Mouse (Mus musculus): ENCODE data around the gene Pak6. TPM values are rescaled to one million over a fixed set of nuclear protein-coding genes. Genes with fewer than 3 reads are reported as not detected.
A peak's percentile ranks its signal among the peaks of the same experiment; 100 is the strongest.

Gene Pak6
- polyA plus RNA-seq, 1 experiment from 2014 or later = 0.53 TPM

DNA sequence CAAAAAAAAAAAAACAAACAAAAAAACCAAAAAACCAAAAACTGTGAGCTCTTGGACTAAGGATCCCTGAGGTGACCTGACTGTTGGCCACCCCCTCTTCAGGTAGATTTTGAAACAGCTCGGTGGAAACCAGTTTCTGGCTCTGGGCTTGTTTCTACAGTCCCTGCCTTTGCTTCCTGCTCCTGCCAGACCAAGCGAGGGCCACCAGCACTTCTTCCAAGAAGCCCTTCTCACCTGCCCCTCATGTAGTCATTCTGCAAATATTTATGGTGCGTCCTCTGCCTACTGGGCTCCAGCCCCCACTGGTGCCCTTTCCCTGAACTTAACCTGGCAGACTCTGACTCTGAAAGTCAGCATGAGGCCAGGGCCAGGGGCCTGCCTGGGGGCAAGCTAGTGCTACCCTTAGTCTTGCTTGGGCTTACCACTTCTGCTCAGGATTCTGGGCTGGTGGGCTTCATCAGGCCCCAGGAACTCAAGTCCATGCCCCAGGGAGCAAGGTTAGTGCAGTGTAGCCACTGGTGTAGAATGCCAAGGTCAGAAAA, 1.9 kb downstream of the Pak6 start:
- no peak for DNase-seq (ENCODE audit: low spot score)

DNA sequence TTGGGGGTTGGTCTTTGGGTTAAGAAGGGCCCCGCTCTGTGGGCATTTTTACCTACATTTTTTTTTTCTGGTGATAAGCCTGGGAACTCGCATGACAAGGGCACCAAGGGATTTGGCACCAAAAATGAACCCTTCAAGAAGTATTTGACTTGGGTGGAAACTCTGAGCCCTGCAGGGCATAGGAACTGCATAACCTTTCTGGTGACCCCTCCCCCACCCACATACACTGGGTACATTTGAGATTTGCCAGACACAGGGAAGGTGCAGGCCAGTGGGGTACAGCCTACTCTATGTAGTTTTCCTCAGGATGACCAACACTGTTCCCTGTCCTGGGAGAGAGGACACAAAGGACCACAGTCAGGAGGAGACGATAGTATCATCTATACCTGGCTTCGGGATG, 2.5 kb downstream of the Pak6 start:
- no peak for DNase-seq (ENCODE audit: low spot score)

DNA sequence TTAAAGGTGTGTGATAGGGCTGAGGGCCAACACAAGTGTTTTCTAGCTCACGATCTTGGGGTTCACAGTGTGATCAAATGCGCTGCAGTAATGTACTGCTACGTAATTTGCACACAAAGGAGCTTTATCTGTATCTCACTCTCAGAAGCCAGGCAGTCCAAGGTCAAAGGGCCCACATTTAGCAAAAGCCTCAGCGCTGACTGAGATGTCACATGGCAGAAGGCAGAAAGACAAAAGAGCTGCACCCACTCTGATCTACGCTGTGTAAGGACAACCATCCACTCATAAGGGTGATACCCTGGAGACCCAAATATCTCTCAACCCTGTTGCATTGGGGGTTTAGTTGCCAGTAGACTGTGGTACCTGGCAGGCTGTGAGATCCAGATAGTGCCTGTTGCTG, 4.1 kb downstream of the Pak6 start:
- no peak for DNase-seq (ENCODE audit: low spot score)

DNA sequence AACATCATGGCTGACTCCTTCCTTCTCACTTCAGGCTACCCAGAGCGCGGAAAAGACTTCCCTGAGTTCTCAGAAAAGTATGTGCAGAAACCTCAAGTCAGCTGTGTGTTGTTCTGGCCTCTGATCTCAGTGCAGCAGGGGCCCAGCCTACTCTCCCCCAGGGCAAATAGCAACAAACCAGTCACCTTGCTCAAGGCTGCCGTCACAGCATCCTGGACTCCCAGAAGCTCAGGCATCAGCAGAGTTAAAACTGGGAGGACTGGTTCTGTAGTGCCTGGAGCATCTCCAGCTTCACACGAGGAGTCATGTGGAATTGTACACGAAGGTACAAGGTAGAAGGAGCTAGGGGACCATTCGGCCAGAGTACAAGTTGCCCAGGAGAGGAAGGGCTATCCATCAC, 6.1 kb downstream of the Pak6 start:
- peak; percentile 25 for DNase-seq (ENCODE audit: low spot score)

DNA sequence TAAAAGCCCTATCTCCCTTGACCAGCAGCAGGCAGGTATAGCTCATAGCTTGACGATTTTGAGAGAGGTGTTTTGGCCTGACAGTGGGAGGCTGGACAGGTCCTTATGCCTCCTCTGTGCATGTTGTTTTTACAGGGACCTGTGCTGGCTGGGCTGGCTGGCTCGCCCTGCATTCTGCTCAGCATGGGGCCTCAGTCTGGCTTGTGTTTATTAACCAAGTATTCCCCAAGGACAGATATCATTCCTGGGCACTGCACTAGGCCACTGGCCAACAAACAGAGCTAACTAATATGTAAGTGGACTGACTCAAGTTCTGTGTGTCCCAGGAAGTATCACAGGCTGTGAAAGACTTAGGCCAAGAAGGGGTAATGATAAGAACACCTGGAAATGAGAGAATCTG, 6.7 kb downstream of the Pak6 start:
- DNase-seq (ENCODE audit: low spot score) = no peak

DNA sequence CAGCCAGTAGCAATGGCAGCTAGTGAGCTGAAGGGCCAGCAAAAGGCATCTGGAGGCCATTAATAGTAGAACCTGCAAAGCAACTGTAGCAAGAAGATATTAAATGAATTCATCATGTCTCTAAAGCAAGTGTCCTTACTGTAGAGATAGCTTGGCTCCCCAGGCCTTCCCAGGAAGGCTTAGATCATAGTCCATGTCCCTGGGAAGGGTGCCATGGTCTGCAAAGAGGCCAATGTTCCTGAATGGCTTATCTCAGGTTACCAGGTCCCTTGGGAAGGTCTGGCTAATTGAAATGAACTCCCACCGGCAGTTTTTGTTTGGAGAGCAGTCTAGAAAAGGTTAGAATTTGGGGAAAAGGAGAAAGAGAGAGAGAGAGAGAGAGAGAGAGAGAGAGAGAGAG, 8.6 kb downstream of the Pak6 start:
- no peak for DNase-seq (ENCODE audit: low spot score)

DNA sequence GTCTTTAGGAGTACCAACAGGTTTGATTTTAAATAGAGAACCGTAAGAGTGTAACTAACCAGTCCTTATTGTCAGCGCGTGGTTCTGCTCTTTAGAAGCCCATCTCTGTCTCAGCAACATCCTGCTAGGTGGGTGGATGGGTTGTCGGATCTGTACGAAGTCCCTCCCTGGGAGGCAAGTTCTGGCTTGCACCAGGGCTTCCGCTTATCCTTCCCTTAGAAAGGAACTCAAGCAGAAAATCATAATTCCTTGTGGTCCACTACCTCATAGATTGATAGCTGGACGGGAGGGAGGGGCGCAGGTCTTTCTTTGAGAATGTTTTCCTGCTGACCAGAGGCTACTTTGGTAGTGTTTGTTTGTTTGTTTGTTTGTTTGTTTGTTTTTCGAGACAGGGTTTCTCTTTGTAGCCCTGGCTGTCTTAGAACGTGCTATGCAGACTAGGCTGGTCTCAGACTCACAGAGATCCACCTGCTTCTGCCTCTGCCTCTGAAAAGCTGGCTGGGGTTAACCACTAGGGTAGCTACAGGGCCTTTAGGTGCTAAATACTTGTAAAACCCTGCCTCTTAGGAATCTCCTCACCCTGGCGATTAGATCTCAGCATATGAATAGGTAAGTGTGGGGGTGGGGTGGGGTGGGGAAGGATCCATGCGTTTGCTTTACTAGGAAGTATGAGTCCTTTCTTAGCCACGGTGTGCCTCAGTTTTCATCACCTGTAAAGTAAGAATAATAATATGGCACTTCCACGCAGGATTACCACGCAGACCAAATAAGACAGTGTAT, 10.8 kb downstream of the Pak6 start:
- no peak for DNase-seq (ENCODE audit: low spot score)

DNA sequence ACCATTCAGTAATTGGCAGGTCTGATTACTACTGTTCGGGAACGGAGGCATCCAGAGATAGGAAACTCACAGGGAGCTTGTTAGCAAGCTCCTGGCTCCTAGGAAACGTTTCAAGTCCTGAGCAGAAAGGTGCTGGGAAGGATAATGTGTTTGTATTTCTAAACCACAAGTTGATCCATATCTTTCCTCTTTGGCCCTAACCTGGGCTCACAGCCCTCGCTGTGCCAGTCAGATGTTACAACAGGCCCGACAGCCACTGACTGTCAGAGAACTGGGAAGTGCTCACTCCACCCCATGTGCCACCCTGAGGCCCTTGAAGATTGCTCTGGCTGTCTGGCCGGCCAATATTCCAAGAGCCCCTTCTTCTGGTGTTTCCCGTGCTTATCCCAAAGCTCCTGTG, 11.4 kb downstream of the Pak6 start:
- DNase-seq (ENCODE audit: low spot score) = no peak

DNA sequence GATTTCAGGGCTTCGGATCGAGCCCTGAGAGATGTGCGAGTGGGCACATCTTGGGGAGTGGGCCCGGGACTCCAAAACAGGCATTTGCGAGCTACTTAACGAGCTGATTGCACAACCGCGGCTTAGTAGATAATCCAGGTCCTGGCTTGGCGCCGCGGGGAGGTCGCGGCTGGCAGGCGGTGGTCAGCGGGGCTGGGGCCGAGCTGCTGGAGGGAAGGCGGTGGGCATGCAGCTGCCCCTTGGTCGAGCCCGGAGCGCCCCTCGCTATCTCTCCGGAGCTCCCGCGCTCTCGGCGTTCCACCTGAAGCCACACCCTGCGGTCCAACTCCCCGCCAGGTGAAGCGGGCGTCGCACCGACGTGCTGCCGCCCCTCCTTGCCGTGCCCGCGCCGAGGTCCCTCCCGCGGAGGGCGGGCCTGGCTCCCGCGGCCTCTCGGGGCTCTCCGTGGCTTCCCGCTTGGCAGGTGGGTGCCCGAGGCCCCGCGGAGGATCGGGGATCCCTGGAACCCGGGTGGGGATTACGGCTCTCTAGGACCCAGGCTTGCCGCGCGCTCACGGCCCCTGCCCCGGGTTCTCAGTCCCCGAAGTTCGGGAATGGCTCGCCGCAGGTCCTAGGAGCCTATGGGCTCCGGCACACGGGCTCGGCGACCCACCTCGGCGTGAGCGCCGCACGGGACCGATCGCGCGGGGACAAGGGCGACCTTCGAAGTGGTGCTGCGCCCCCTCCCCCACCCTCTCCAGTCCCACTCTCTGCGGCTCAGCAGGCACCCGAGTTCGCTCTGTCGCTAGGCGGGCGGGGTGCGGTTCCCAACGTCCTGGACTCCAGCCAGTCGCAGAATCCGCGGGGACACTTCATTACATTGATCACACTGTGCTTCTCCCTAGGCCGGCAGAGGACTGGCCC, 14.0 kb downstream of the Pak6 start:
- no peak for DNase-seq (ENCODE audit: low spot score)

DNA sequence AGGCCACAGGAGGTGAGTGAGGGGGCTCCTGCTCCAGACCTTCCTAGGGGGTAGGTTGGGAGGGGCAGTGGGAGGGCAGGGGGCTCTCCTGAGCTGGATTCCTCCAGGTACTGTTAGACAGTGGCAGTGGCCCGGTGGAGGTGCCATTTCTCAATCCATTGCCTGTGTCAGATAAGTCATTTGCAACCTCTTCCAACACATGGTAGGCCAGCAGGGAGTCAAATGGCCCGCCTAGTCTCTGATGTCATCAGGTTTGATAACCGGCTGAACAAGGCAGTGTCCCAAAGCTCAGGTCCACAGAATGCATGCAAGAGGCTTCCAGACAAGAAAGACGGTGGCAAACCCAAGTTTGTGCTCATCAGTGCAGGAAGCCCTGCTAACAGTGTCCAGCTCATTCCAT, 14.7 kb downstream of the Pak6 start:
- DNase-seq (ENCODE audit: low spot score) = no peak

DNA sequence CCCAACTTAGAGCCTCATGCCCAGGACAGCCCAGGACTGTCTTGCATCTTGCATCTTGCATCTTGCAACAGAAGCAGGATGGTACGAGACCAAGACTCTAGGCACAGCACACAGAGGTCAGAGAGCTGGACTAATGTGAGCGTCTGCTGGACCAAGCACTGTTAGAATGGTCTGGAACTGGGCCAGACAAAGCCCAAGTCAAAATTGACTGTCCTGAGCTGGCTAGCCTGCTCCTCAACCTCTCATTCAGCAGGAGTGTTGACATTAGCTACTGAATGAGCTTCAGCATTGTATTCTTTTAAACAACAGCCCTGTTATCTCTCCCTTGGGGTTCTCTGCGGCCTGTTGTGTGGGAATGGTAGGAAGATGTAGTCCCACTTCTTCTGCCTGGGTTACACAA, 16.5 kb downstream of the Pak6 start:
- DNase-seq (ENCODE audit: low spot score) = no peak

DNA sequence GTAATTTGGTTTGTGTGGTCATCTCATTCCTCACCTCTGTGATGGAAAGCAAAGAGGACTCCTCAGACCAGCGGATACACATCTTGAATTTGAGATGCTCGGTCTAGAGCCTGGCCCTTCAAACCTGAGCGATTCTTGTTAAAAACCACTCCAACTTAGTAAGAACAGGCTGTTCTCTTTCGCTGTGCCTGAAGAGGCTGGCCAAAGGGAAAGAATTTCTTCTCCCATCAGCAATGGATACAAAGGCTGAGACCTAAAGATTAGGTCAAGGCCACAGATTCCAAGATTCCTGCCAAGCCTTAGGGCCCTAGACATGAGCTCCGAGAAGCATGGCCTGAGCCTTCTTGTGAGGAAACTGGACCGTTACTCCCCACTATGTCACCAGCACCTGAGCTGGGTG, 17.8 kb downstream of the Pak6 start:
- no peak for DNase-seq (ENCODE audit: low spot score)

DNA sequence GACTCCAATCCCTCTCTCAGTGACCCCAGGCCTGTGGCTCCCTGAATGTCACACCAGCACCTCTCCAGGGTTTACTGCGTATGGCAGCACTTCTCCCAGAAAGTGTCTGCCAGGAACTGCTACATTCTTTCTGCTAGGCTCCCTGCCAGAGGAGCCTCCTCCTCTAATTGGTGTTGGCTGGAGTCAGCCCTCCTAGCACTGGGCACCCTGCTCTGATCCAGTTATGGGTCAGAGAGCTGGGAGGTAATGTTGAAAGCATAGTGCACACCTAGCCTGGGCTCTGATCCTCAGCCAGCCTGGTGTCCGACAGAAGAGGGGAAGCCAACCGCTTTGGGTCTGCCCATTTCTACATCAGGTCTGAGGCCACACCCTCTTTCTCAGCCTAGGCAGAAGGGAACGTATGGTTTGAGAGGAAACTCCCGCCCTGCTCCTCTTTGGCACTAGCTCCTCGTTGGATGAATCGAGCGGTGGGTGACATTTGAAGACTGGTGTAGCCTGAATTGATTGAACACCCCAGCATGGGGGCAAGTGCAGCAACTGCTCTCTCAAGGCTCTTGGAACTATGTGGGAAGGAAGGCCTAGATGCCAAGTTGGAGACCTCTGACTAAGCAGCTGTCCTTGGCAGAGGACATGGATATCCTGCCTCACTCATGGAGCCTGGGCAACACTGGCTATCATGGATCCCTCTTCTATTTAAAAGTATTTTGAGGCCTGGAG, 19.6 kb downstream of the Pak6 start:
- DNase-seq (ENCODE audit: low spot score) = no peak

DNA sequence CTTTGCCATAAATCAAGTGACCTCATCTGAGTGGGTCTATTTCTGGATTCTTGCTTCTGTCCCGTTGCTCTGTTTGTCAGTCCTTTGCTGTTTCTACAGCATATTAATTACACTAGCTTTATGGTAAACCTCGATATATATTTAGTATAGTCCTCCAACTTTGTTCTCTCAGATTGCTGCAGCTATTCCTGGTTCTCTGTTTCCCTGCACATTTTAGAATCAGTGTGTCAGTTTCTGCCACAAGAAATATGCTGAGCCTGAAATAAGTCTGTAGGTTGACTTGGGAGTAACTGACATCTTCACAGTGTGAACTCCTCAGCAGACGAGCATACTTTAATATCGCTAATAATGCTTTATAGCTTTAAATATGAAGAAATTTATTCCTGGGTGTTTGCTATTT, 22.0 kb downstream of the Pak6 start:
- no peak for DNase-seq (ENCODE audit: low spot score)

DNA sequence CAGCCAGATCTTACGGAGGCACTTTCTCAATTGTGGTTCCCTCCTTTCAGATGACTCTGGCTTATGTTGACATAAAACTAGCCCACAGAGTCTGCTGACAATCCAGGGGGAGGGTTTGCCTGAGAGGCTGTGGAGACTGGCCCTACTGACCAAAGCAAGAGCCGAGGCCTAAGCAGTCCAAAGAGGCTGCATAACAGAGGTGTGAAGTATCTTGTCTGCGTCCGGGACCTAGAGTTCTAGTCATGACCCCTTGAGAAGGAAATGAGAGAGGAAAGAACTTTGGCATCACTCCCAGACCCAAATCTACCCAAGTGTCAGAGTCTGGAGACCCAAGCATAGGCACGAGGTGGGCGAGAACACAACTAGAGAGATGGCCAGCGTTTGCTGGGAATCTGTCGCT, 23.6 kb downstream of the Pak6 start:
- DNase-seq (ENCODE audit: low spot score) = no peak

DNA sequence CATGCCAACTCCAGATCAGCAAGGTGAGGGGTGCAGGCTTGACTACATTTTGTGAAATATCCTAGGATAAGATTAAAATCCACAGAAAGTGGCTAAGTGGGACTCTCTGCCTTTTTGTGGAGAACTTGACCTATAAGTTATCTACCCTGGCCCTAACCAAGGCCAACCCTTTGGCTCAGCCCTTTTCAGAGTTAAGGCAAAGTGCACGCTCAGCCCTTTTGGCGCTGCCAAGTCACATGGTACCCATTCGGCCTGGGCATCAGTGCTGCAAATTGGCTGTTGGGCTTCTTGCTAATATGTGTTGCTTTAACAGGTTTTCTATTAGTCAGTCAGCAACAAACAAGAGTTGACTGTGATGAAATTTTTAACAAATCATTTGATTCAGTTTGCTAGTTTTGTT, 24.7 kb downstream of the Pak6 start:
- no peak for DNase-seq (ENCODE audit: low spot score)

DNA sequence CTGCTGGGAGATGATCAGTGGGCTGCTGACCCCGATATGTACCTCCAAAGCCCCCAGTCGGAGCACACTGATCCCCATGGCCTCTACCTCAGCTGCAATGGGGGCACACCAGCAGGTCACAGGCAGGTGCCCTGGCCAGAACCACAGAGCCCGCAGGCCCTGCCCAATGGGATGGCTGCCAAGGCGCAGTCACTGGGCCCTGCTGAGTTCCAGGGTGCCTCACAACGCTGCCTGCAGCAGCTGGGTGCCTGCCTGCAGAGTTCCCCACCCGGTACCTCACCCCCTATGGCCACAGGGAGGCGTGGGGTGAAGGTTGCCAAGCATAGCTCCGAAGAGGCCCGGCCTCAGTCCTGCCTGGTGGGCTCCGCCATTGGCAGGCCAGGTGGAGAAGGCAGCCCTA, 26.8 kb downstream of the Pak6 start:
- no peak for DNase-seq (ENCODE audit: low spot score)

DNA sequence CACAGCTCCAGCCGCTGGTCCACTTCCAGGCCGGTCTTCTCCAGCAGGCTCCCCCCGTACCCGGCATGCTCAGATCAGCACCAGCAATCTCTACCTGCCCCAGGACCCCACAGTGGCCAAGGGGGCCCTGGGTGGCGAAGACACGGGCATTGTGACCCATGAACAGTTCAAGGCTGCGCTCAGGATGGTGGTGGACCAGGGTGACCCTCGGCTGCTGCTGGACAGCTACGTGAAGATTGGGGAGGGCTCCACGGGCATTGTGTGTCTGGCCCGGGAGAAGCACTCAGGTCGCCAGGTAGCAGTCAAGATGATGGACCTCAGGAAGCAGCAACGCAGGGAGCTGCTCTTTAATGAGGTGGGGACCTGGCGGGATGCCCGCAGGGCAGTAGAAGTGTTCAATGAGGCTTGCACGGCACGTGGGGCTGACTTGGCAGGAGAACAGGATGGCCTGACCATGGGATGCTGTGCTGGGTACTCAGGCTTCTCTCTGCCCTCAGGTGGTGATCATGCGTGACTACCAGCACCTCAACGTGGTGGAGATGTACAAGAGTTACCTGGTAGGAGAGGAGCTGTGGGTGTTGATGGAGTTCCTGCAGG, 30.4 kb downstream of the Pak6 start:
- DNase-seq (ENCODE audit: low spot score) = no peak

DNA sequence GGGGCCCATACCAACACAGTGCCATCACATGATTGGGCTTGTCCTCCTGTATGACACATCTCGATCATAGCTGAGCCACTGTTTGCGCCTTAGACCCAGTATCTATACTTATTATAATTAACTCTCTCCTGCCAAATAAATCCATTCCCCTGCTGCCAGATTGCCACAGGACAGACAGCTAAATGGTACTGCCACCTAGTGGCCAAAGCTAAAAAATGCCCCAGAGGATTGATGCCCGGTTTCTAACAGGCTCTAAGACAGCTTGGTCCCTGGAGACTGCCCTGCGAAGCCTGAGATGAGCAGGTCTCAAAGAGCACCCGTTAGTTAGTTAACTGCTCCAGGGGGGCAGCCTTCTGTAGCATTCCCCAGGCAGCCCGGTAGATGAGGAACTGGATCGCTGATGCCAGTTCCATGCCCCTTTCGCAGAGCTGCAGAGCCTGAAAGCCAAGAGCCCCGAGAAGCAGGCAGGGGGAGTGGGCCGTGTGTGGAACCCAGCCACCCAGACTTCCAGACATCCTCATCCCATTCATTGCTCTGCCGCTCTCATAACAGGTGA, 32.7 kb downstream of the Pak6 start:
- DNase-seq (ENCODE audit: low spot score) = peak; percentile 79

DNA sequence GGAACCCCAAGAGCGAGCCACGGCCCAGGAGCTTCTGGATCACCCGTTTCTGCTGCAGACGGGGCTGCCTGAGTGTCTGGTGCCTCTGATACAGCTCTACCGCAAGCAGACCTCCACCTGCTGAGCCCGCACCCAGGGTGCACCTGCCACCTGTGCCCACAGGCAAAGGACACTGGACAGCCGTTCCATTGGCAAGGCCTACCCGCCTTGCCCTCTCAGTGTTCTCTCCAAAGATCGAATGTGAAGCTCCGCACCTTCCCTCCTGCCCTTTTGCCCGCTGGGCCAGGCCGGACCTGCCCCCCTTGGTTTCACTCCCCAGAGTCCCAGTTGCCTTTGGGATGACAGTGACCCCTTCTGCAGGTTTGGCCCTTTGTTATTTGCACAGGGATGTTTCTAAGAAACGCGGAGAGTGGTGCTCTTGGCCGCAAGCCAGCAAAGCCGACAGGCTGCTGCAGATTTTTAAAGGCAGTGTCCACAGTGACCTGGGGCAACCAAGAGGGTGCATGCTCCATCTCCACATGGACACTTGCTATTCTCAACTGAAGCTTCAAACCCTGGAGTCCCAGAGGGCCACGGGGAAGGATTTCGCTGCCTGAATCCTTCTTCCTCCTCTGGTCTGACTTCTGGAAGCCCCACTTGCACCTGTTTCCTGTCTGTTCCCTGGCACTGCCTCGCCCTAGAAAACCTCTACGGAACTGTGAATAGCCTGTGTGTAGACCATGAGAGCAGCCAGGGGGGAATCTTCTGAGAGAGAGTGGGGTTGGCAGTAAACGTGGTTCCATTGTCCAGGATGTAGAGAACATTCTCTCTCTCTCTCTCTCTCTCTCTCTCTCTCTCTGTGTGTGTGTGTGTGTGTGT, 33.6 kb downstream of the Pak6 start:
- DNase-seq (ENCODE audit: low spot score) = peak; percentile 50
